Mouse (Mus musculus) liver, adult 2 months (tissue): Measurements from ENCODE around the gene Gramd4.

Source experiments
- CTCF ChIP-seq: fragments of 200-500 bp; IDR thresholded peaks from 2 replicates; pipeline ENCODE4 v1.5.1; 2011; ENCODE audit warnings: low read depth, low read length, control low read depth
- POLR2A ChIP-seq: fragments of 200-500 bp; IDR thresholded peaks from 2 replicates; pipeline ENCODE4 v1.6.1; 2011; ENCODE audit warnings: low read length, control low read depth; ENCODE audit not compliant: insufficient read depth; ENCODE audit errors: extremely low read depth

- peak; percentile 27; the same call in 1 of the 2 replicates for TF ChIP-seq CTCF
- no peak for TF ChIP-seq POLR2A
These were observed 96.0 kb downstream of the Gramd4 start for GRCm38 (mm10) chr15:86153481-86153960.
